Mouse (Mus musculus) MEL (cell line): ENCODE results near the gene Elmod3. TPM values are rescaled to one million over a fixed set of nuclear protein-coding genes. Genes with fewer than 3 reads are reported as not detected.

Source experiments
- DNase-seq: peaks from one replicate; pipeline ENCODE4 v3.0.0; 2011; ENCODE audit warnings: low read depth, low spot score
- H3K27ac ChIP-seq: 2 replicates; pipeline ENCODE4 v1.5.1; 2012; ENCODE audit warnings: low read depth, mild to moderate bottlenecking, control low read depth, low read length, moderate library complexity; ENCODE audit not compliant: control insufficient read depth
- H3K27me3 ChIP-seq, 2 experiments: fragments of 150-350 bp in 1 of 2; sonication (generic) in 1 of 2; 2 replicates each; pipeline ENCODE4 v1.6.1; 2012; ENCODE audit warnings: low read length in 2 of 2, mild to moderate bottlenecking in 2 of 2, improper control_type of control experiment in 1 of 2, moderate library complexity in 1 of 2; ENCODE audit not compliant: insufficient read depth in 2 of 2, control insufficient read depth in 1 of 2
- H3K36me3 ChIP-seq, 2 experiments: 2 replicates each; pipeline ENCODE4 v1.6.1; 2012 to 2014; ENCODE audit warnings: low read length in 2 of 2, improper control_type of control experiment in 1 of 2, inconsistent platforms in 1 of 2, mild to moderate bottlenecking in 1 of 2; ENCODE audit not compliant: insufficient read depth in 2 of 2, control insufficient read depth in 1 of 2
- H3K4me1 ChIP-seq, 2 experiments: fragments of 150-350 bp in 1 of 2; sonication (generic) in 1 of 2; 2 replicates each; pipeline ENCODE4 v1.6.1; 2012; ENCODE audit warnings: low read length in 2 of 2, improper control_type of control experiment in 1 of 2, mild to moderate bottlenecking in 1 of 2; ENCODE audit not compliant: insufficient read depth in 2 of 2, control insufficient read depth in 1 of 2
- H3K4me3 ChIP-seq, 2 experiments: fragments of 150-350 bp in 1 of 2; sonication (generic) in 1 of 2; 2 replicates each; pipeline ENCODE4 v1.5.1; 2012; ENCODE audit warnings: low read depth in 2 of 2, low read length in 2 of 2, mild to moderate bottlenecking in 2 of 2, moderate library complexity in 2 of 2, control low read depth in 1 of 2, improper control_type of control experiment in 1 of 2; ENCODE audit not compliant: control insufficient read depth in 1 of 2, insufficient read depth in 1 of 2
- H3K79me2 ChIP-seq: 2 replicates; pipeline ENCODE4 v1.6.1; 2012; ENCODE audit warnings: mild to moderate bottlenecking, low read length, moderate library complexity; ENCODE audit not compliant: control insufficient read depth, poor library complexity, insufficient read depth
- H3K9ac ChIP-seq: 2 replicates; pipeline ENCODE4 v1.6.1; 2012; ENCODE audit warnings: low read depth, mild to moderate bottlenecking, control low read depth, low read length, moderate library complexity; ENCODE audit not compliant: control insufficient read depth, poor library complexity, severe bottlenecking
- H3K9me3 ChIP-seq: fragments of 150-350 bp; sonication (generic); replicated peaks from 2 replicates; pipeline ENCODE4 v1.6.1; 2012; ENCODE audit warnings: mild to moderate bottlenecking, low read length, improper control_type of control experiment, moderate library complexity; ENCODE audit not compliant: insufficient read depth
- EP300 ChIP-seq, 2 experiments: IDR thresholded peaks; 2 replicates each; pipeline ENCODE4 v1.6.1; 2011; ENCODE audit warnings: improper control_type of control experiment in 2 of 2, low read length in 2 of 2, low read depth in 1 of 2, mild to moderate bottlenecking in 1 of 2
- ETS1 ChIP-seq: IDR thresholded peaks from 2 replicates; pipeline ENCODE4 v1.6.1; 2012; ENCODE audit warnings: low read depth, mild to moderate bottlenecking, inconsistent platforms, low read length, improper control_type of control experiment, moderate library complexity
- GABPA ChIP-seq: IDR thresholded peaks from 2 replicates; pipeline ENCODE4 v1.6.1; 2012; ENCODE audit warnings: low read depth, mild to moderate bottlenecking, inconsistent platforms, low read length, improper control_type of control experiment, moderate library complexity
- HCFC1 ChIP-seq: IDR thresholded peaks from 2 replicates; pipeline ENCODE4 v1.6.1; 2012; ENCODE audit warnings: low read depth, mild to moderate bottlenecking, inconsistent platforms, low read length, improper control_type of control experiment, moderate library complexity
- JUND ChIP-seq: IDR thresholded peaks from 2 replicates; pipeline ENCODE4 v1.6.1; 2011; ENCODE audit warnings: low read depth, mild to moderate bottlenecking, improper control_type of control experiment, low read length
- MAFK ChIP-seq: IDR thresholded peaks from 2 replicates; pipeline ENCODE4 v1.6.1; 2011; ENCODE audit warnings: low read depth, mild to moderate bottlenecking, low read length, improper control_type of control experiment, borderline replicate concordance
- MAX ChIP-seq: IDR thresholded peaks from 2 replicates; pipeline ENCODE4 v1.6.1; 2011; ENCODE audit warnings: low read length, improper control_type of control experiment
- MXI1 ChIP-seq: IDR thresholded peaks from 2 replicates; pipeline ENCODE4 v1.6.1; 2011; ENCODE audit warnings: mild to moderate bottlenecking, low read depth, low read length, improper control_type of control experiment
- MYC ChIP-seq: IDR thresholded peaks from 2 replicates; pipeline ENCODE4 v1.6.1; 2011; ENCODE audit warnings: low read depth, mild to moderate bottlenecking, low read length, improper control_type of control experiment, moderate library complexity
- POLR2A ChIP-seq, 2 experiments: IDR thresholded peaks; 2 replicates each; pipeline ENCODE4 v1.6.1; 2011 to 2012; ENCODE audit warnings: low read length in 2 of 2, mild to moderate bottlenecking in 2 of 2, control low read depth in 1 of 2, improper control_type of control experiment in 1 of 2, low read depth in 1 of 2, moderate library complexity in 1 of 2; ENCODE audit not compliant: control insufficient read depth in 1 of 2, insufficient read depth in 1 of 2, poor library complexity in 1 of 2
- POLR2AphosphoS2 ChIP-seq: IDR thresholded peaks from 2 replicates; pipeline ENCODE4 v1.6.1; 2011; ENCODE audit warnings: low read length, improper control_type of control experiment
- POLR2AphosphoS5 ChIP-seq: IDR thresholded peaks from 2 replicates; pipeline ENCODE4 v1.6.1; 2012; ENCODE audit warnings: low read depth, borderline replicate concordance, mild to moderate bottlenecking, inconsistent platforms, low read length, moderate library complexity, mixed read lengths
- RCOR1 ChIP-seq: IDR thresholded peaks from 2 replicates; pipeline ENCODE4 v1.6.1; 2012; ENCODE audit warnings: low read depth, mild to moderate bottlenecking, inconsistent platforms, low read length, improper control_type of control experiment
- SIN3A ChIP-seq: IDR thresholded peaks from 2 replicates; pipeline ENCODE4 v1.6.1; 2012; ENCODE audit warnings: low read length, improper control_type of control experiment, inconsistent platforms
- SMC3 ChIP-seq: IDR thresholded peaks from 2 replicates; pipeline ENCODE4 v1.6.1; 2011; ENCODE audit warnings: low read depth, low read length, improper control_type of control experiment
- TBP ChIP-seq: IDR thresholded peaks from 2 replicates; pipeline ENCODE4 v1.8.0; 2011; ENCODE audit warnings: low read depth, low read length, improper control_type of control experiment
- USF2 ChIP-seq, 2 experiments: IDR thresholded peaks; 2 replicates each; pipeline ENCODE4 v1.6.1; 2011 to 2012; ENCODE audit warnings: improper control_type of control experiment in 2 of 2, low read length in 2 of 2, borderline replicate concordance in 1 of 2, inconsistent platforms in 1 of 2, low read depth in 1 of 2, mild to moderate bottlenecking in 1 of 2; ENCODE audit not compliant: insufficient read depth in 1 of 2
- ZKSCAN1 ChIP-seq: IDR thresholded peaks from 2 replicates; pipeline ENCODE4 v1.6.1; 2012; ENCODE audit warnings: low read depth, mild to moderate bottlenecking, inconsistent platforms, low read length, improper control_type of control experiment, moderate library complexity
- ZMIZ1 ChIP-seq: IDR thresholded peaks from 2 replicates; pipeline ENCODE4 v1.6.1; 2012; ENCODE audit warnings: low read depth, mild to moderate bottlenecking, inconsistent platforms, low read length, improper control_type of control experiment, moderate library complexity
- ZNF384 ChIP-seq: IDR thresholded peaks from 2 replicates; pipeline ENCODE4 v1.6.1; 2012; ENCODE audit warnings: low read depth, mild to moderate bottlenecking, inconsistent platforms, low read length, improper control_type of control experiment
- polyA plus RNA-seq, 2 experiments: library from polyadenylated mRNA; stranded (reverse) in 1 of 2; unstranded in 1 of 2; fragments of >175 nt in 1 of 2; fragments of >200 nt in 1 of 2; gene quantifications; 2 replicates each; pipeline versions ENCODE4 v1.2.1 to v1.2.4; 2012; ENCODE audit warnings: low replicate concordance in 2 of 2, low read depth in 1 of 2; ENCODE audit not compliant: insufficient read length in 2 of 2, insufficient read depth in 1 of 2, missing spikeins in 1 of 2
- total RNA-seq: library from RNA; depleted of rRNA; stranded (reverse); fragments of 300-350 nt; gene quantifications from 2 replicates; pipeline ENCODE4 v1.2.3, GENCODE M21; 2012

Gene Elmod3
- total and polyA plus RNA-seq, 3 experiments = 4.2 to 14.1 TPM; not detected in 1

- H3K27ac ChIP-seq = no peak overlapping the region
Observed at GRCm38 (mm10) chr6:72630370-72630769, 32.2 kb upstream of the Elmod3 start.

GRCm38 (mm10) chr6:72627276-72627675 lies 29.1 kb upstream of the Elmod3 start:
- H3K27me3 ChIP-seq = peaks cover 4 to 10% of the 10 kb centered on the region in 2 experiments
- H3K79me2 ChIP-seq = no peaks in the 10 kb centered on the region
- H3K36me3 ChIP-seq = no peaks in the 10 kb centered on the region
- DNase-seq = no peak
- no peak overlapping the region for H3K27ac ChIP-seq
- H3K4me1 ChIP-seq = no peaks in the 10 kb centered on the region
- no peaks in the 10 kb centered on the region for H3K9me3 ChIP-seq
- no peak overlapping the region for H3K4me3 ChIP-seq
- no peak overlapping the region for H3K9ac ChIP-seq
- TF ChIP-seq SIN3A (no peak), JUND (no peak), MAFK (no peak), USF2 (IDR thresholded peaks at IDR 0.05; ENCODE audit: borderline replicate concordance in 1 of 2, insufficient read depth in 1 of 2, low read depth in 1 of 2, low read length in 2 of 2) (no peak), ETS1 (no peak), POLR2A (IDR thresholded peaks at IDR 0.05; ENCODE audit: control insufficient read depth in 1 of 2, insufficient read depth in 1 of 2, low read depth in 1 of 2, low read length in 2 of 2, poor library complexity in 1 of 2) (no peak), POLR2AphosphoS5 (no peak), SMC3 (no peak), GABPA (no peak), HCFC1 (no peak), EP300 (IDR thresholded peaks at IDR 0.05; ENCODE audit: low read depth in 1 of 2, low read length in 2 of 2) (no peak), ZNF384 (no peak), POLR2AphosphoS2 (no peak), MAX (no peak), MXI1 (no peak), ZKSCAN1 (no peak), MYC (no peak)

More at GRCm38 (mm10) chr6:72630370-72630769, 32.2 kb upstream of the Elmod3 start:
- Histone ChIP-seq H3K27me3 (peaks cover 7 to 15% of the 10 kb centered on the region in 2 experiments), H3K4me3 (no peak overlapping the region), H3K9me3 (no peaks in the 10 kb centered on the region), H3K79me2 (no peaks in the 10 kb centered on the region), H3K9ac (no peak overlapping the region)
- TF ChIP-seq MXI1 = no peak
- TF ChIP-seq TBP = no peak
- no peak for TF ChIP-seq USF2 (IDR thresholded peaks at IDR 0.05; ENCODE audit: borderline replicate concordance in 1 of 2, insufficient read depth in 1 of 2, low read depth in 1 of 2, low read length in 2 of 2)
- TF ChIP-seq RCOR1 = no peak
- TF ChIP-seq ZMIZ1 = no peak
- TF ChIP-seq, all 39 proteins: peak for 0
- no peaks in the 10 kb centered on the region for H3K4me1 ChIP-seq
- H3K36me3 ChIP-seq = no peaks in the 10 kb centered on the region
- no peak for DNase-seq
